Mouse (Mus musculus) kidney, embryonic 15.5 days (tissue): Measurements from ENCODE around the gene Tfap2a. TPM values are rescaled to one million over a fixed set of nuclear protein-coding genes. Genes with fewer than 3 reads are reported as not detected.

Experiments used
- ATAC-seq: fragments of 200-750 bp; cut with Nextera tagmentation; replicated peaks from 2 replicates; pipeline ENCODE4 v1.8.0; 2017; ENCODE audit warnings: moderate TSS enrichment; ENCODE audit not compliant: low FRiP score
- H3K27ac ChIP-seq: fragments of 300-500 bp; sonication (generic); 2 replicates; pipeline ENCODE4 v1.5.1; 2015; ENCODE audit warnings: mild to moderate bottlenecking, inconsistent platforms
- H3K27me3 ChIP-seq: fragments of 300-500 bp; sonication (generic); 2 replicates; pipeline ENCODE4 v1.6.1; 2015; ENCODE audit warnings: inconsistent platforms
- H3K36me3 ChIP-seq: fragments of 300-500 bp; sonication (generic); 2 replicates; pipeline ENCODE4 v1.6.1; 2015; ENCODE audit warnings: inconsistent platforms
- H3K4me1 ChIP-seq: fragments of 300-500 bp; sonication (generic); 2 replicates; pipeline ENCODE4 v1.6.1; 2015; ENCODE audit warnings: inconsistent platforms
- H3K4me2 ChIP-seq: fragments of 300-500 bp; sonication (generic); 2 replicates; pipeline ENCODE4 v1.6.1; 2015; ENCODE audit warnings: moderate library complexity, mild to moderate bottlenecking, inconsistent platforms
- H3K4me3 ChIP-seq: fragments of 300-500 bp; sonication (generic); replicated peaks from 2 replicates; pipeline ENCODE4 v1.5.1; 2015; ENCODE audit warnings: mild to moderate bottlenecking, inconsistent platforms
- H3K9ac ChIP-seq: fragments of 300-500 bp; sonication (generic); 2 replicates; pipeline ENCODE4 v1.6.1; 2015; ENCODE audit warnings: mild to moderate bottlenecking, inconsistent platforms
- H3K9me3 ChIP-seq: fragments of 300-500 bp; sonication (generic); replicated peaks from 2 replicates; pipeline ENCODE4 v1.6.1; 2016; ENCODE audit warnings: inconsistent platforms
- WGBS: fragments of 180-500 bp; shearing (Covaris S2); methylation state at CpG from one replicate; pipeline ENCODE4 v1.1.7; 2015; ENCODE audit warnings: mixed read lengths; 5-methylcytosine and 5-hydroxymethylcytosine counted together
- polyA plus RNA-seq: library from polyadenylated mRNA; unstranded; fragments of >200 nt; fragmentation: Nextera tagmentation; extraction: Ambion mirVana; gene quantifications from 2 replicates; pipeline ENCODE4 v1.2.1, GENCODE M21; 2015

The Tfap2a gene
- polyA plus RNA-seq, 1 experiment from 2014 or later: 2.8 TPM

DNA sequence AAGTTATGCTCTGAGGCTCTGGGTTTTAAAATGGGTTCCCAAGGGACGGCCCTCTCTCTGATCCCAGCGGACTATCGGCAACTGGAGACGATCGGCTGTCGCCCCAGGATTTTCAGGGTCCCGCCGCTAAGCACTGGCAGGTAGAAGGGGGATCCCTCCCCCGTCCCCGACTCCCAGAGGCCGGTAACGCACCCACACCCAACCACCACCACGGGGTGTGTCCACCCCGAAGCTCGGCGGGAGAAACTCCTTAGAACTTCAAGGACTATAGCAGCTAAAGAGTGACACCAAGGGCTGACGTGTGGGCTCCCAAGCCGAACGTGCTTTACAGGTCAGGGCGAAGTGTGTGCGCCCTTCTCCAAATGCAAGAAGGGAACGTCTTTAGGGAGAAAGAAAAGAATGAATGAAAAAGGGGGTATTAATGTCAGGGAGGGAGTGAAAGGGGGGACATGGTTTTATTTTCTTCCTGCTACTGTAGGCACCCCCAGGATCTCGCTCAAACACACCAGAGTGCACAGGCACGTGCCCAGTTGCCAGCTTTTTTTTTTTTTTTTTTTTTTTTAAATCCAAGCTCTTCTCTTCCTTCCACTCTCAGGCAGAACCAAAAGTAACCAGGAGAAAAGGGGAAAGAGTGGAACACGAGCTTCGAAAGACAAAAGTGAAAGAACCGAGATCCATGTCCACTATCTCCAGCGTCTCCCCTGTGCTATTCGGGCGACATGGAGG lies 5.2 kb downstream of the Tfap2a start:
- ATAC-seq: no peak
- no peaks in the 10 kb centered on the region for H3K9me3 ChIP-seq
- H3K4me3 ChIP-seq: peak overlapping the region; percentile 53
- peaks cover 46% of the 10 kb centered on the region for H3K4me1 ChIP-seq
- WGBS: under 1% methylated on average over 30 of the region's 30 CpGs
- H3K4me2 ChIP-seq: peak overlapping the region; percentile 74
- peak overlapping the region; percentile 38; the same call in 1 of the 2 replicates for H3K9ac ChIP-seq
- H3K27ac ChIP-seq: peak overlapping the region; percentile 71
- H3K27me3 ChIP-seq: peaks cover 97% of the 10 kb centered on the region
- no peaks in the 10 kb centered on the region for H3K36me3 ChIP-seq

DNA sequence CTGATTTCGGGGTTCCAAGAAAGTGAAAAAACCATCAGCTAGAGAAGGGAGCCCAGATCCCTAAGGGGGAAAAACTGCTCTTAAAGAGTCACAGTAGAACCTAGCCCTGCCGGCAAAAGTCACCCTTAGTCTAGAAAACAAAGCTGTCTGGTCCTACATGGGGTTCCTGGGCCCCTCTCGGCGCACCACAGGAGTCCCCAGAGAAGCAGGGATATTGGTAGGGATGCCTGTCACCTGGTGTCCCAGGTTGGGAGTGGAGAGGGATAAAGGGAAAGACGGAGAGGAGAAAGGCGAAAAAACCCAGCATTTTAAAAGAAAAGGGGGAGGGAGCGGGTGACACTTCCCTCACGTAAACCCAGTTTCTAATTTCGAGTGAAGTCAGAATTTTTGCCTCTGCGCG lies 6.1 kb downstream of the Tfap2a start:
- Histone ChIP-seq H3K27me3 (peaks cover 94% of the 10 kb centered on the region), H3K9me3 (no peaks in the 10 kb centered on the region), H3K9ac (peak overlapping the region; percentile 44), H3K4me3 (peak overlapping the region; percentile 53), H3K4me2 (peak overlapping the region; percentile 74), H3K4me1 (peaks cover 45% of the 10 kb centered on the region), H3K36me3 (no peaks in the 10 kb centered on the region), H3K27ac (peak overlapping the region; percentile 73; the same call in 1 of the 2 replicates)
- WGBS: under 1% methylated on average over 11 of the region's 11 CpGs
- no peak for ATAC-seq

DNA sequence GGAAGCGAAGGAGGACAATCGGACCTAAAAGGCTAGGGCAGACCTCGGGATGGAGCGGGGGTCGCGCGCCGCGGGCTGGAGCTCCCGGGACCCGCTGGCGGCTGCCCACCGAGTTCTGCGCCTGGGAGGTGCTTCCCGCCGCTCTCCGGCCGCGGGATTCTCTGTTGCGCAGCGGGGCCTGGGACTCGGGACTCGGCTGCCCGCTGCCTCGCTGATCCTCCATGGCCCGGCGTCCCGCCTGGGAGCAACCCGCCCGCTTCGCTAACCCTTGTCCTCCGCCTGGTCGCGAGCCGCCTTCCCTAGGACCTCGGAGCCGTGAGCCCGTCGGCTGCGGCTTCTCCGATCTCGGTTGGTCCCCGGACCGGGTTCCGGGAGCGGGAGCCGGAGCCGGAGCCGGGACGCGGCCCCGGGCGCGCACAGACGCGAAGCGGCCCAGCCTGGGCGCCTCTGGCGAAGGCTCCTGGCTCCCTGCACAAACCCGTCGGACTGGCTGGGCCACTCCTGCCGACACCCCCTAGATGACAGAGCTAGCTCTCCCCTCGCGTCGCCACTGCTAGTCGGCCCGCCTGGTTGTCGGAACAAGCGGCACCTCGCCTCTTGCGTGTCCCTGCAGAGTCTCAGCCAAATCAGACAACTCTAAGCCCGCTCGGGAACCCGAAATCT lies 6.9 kb downstream of the Tfap2a start:
- Histone ChIP-seq H3K36me3 (no peaks in the 10 kb centered on the region), H3K9me3 (no peaks in the 10 kb centered on the region), H3K27me3 (peaks cover 93% of the 10 kb centered on the region), H3K4me3 (peak overlapping the region; percentile 53), H3K4me2 (peak overlapping the region; percentile 74), H3K27ac (peak overlapping the region; percentile 73), H3K9ac (peak overlapping the region; percentile 44), H3K4me1 (peaks cover 45% of the 10 kb centered on the region)
- ATAC-seq: peak; percentile 53
- WGBS: under 1% methylated on average over 65 of the region's 74 CpGs

DNA sequence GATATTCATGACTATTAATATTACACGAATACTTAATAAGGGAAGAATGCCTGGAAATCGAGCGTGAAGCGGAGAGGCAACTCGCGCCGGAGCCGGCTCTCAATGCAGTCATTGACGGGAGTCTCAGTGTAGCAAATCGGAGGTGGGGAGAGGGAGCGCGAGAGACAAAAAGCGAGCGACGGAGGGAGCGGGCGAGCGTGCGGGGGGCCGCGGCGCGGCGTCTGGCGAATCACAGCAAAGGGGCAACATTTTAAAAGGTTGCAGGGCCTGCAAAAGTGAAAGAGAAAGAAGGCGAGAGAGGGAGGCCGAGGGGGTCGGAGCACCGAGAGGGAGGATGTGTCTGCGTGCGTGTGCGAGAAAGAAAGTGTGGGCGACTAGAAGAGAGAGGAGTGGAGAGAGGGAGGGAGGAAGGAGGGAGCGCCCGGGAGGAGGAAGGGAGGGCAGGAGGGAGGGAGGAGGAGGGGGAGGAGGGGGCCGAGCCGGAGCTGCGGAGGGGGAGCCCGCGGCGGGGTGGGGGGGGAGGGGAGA lies 7.5 kb downstream of the Tfap2a start:
- Histone ChIP-seq H3K36me3 (no peaks in the 10 kb centered on the region), H3K4me3 (peak overlapping the region; percentile 53), H3K27ac (peak overlapping the region; percentile 73), H3K9me3 (no peaks in the 10 kb centered on the region), H3K27me3 (peaks cover 91% of the 10 kb centered on the region), H3K4me2 (peak overlapping the region; percentile 74), H3K9ac (peak overlapping the region; percentile 43), H3K4me1 (peaks cover 41% of the 10 kb centered on the region)
- peak; percentile 50 for ATAC-seq
- under 1% methylated on average over 41 of the region's 41 CpGs for WGBS

DNA sequence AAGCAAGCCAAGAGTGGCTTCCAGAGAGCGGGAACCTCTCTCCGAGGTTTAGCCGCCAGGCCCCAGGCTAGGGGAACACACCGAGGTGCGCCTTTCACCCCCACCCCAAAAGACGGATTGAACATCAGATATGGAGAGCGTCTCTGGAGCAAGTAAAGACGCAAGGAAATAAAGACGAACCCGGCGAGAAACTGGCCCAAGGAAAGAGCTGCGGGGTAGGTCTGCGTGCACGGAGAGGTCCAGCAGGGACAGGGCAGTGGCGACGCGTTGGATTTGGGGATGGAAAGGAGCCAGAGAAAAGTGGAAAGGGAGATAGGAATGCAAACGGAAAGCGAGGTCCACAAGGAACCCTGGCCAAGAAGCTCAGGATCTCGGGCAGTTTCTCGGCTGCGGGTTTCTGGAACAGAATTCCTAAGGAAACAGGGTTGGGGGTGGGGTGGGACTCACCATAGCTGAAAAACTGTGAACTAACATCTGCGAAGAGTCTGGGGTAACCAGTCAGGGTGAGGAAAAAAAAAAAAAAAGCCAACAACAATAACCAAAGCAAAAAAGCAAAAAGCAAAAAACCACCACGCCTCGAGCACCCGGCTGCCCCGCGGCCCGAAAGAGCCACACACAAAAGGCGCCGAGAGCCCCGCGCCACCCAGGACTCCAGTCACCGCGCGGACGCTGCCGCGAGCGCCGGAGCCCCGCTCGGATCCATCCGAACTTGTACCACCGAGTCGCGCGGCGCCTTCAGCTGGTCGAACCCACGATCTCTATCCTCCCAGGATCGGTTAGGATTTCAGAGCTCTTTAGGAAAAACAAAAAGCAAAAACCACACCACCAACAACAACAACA lies 8.4 kb downstream of the Tfap2a start:
- H3K27me3 ChIP-seq: peaks cover 91% of the 10 kb centered on the region
- H3K4me3 ChIP-seq: peak overlapping the region; percentile 53
- 1% methylated on average over 52 of the region's 52 CpGs for WGBS
- ATAC-seq: no peak
- peak overlapping the region; percentile 74 for H3K4me2 ChIP-seq
- peak overlapping the region; percentile 73 for H3K27ac ChIP-seq
- peak overlapping the region; percentile 27 for H3K9ac ChIP-seq
- H3K4me1 ChIP-seq: peaks cover 39% of the 10 kb centered on the region
- no peaks in the 10 kb centered on the region for H3K9me3 ChIP-seq
- H3K36me3 ChIP-seq: no peaks in the 10 kb centered on the region

DNA sequence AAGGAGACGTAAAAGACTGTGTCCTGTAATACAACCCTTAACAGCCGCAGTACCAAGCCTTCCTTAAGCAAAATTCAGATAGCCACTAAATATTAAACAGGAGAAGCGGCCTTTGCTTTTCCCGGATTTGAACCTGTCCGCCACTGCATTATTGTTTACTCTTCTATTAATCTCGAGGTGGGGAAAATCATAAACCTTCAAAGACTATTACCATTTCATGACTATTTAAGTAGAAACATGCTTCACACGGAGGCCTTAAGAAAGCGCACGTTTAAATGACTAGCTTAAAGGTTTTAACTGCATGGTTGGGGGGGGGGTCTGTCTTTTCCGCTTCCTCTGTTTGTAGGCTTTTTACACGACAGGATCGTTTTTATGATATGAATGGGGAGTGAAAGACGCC lies 9.1 kb downstream of the Tfap2a start:
- Histone ChIP-seq H3K27me3 (peaks cover 91% of the 10 kb centered on the region), H3K9me3 (no peaks in the 10 kb centered on the region), H3K9ac (0 out of 2 replicates have a peak overlapping the region, but pooled peaks have one; percentile 27), H3K4me2 (peak overlapping the region; percentile 74; the same call in 1 of the 2 replicates), H3K27ac (peak overlapping the region; percentile 11; the same call in 1 of the 2 replicates), H3K4me3 (peak overlapping the region; percentile 53), H3K4me1 (peaks cover 32% of the 10 kb centered on the region), H3K36me3 (no peaks in the 10 kb centered on the region)
- ATAC-seq: no peak
- 2% methylated on average over 13 of the region's 13 CpGs for WGBS

DNA sequence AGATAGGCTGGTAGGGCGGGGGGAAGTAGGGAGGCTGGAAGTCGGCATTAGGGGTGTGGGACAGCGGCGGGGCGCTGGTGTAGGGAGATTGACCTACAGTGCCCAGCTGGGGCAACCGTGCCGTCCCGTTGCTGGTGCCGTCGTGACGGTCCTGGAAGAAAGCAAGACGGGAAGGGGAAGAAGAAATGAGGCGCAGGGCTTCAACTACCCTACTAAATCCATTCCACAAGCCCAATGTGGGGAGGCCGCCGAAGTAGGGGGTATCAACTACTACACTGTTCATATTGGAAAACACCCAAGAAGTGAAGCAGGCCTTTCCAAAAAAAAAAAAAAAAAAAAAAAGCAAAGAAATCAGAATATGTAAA lies 9.6 kb downstream of the Tfap2a start:
- peak overlapping the region; percentile 74 for H3K4me2 ChIP-seq
- ATAC-seq: no peak
- WGBS: under 1% methylated on average over 15 of the region's 15 CpGs
- no peaks in the 10 kb centered on the region for H3K9me3 ChIP-seq
- no peaks in the 10 kb centered on the region for H3K36me3 ChIP-seq
- peak overlapping the region; percentile 16 for H3K9ac ChIP-seq
- peak overlapping the region; percentile 53 for H3K4me3 ChIP-seq
- H3K4me1 ChIP-seq: peaks cover 27% of the 10 kb centered on the region
- peaks cover 91% of the 10 kb centered on the region for H3K27me3 ChIP-seq
- 0 out of 2 replicates have a peak overlapping the region, but pooled peaks have one; percentile 23 for H3K27ac ChIP-seq

DNA sequence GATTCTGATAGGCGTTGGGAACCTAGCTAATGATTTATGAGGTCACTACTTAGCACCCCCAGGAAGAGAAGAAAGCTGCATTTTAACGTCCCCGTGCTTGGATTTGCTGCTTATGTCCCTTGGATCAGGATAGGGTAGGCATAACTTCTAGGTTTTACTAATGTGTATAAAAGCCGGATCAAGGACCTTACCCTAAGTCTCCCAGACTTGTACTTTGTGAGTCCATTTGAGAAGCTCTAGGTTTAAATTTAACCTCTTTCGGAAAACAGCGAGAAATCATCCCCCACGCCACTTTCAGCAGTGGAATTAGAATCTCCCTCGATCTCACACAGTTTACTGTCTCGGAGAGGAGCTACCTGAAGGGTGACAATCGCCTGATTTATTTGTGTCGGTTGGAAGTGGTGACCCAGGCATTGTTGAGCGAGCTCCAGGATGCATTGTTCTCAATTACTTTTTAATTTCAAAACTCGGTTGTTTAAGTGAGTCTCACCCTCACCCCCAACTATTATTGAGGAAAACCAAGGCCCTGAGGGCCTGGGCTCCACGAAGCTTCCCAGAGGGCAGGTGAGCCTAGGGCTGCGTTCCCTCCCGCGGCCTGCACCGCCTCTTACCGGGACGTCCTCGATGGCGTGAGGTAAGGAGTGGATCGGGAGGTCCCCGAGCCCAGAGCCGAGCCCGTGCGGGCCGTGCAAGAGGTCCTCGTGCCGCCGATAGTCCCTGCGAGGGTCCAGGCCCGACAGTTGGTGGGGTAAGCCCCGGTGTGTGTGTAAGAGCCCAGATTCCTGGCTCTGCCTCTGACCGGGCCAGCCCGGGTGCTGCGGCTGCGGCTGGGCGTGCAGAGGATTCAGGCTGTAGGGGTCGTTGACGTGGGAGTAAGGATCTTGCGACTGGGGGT lies 10.2 kb downstream of the Tfap2a start:
- Histone ChIP-seq H3K36me3 (no peaks in the 10 kb centered on the region), H3K9me3 (no peaks in the 10 kb centered on the region), H3K4me1 (peaks cover 26% of the 10 kb centered on the region), H3K27me3 (peaks cover 91% of the 10 kb centered on the region), H3K27ac (0 out of 2 replicates have a peak overlapping the region, but pooled peaks have one; percentile 23), H3K9ac (peak overlapping the region; percentile 16), H3K4me2 (peak overlapping the region; percentile 74), H3K4me3 (peak overlapping the region; percentile 53)
- WGBS: 1% methylated on average over 42 of the region's 42 CpGs
- ATAC-seq: no peak

DNA sequence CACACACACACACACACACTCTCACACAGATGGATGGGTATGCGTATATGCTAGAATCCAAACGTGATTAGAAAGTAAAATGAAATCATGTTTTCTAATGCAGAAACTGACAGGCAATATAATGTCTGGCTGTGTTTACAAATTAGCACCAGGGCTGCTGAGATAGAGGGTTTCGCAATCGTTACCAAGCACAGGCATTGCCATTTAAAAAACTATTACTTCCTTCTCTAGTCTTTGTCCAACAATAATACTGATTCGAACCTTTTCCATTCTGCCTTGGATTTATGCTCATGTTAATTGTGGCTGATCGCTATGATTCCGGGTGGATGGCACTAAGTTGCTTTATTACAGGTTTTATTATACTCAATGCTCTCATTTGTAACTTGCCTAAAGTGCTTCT lies 12.3 kb downstream of the Tfap2a start:
- H3K27ac ChIP-seq: no peak overlapping the region
- peaks cover 84% of the 10 kb centered on the region for H3K27me3 ChIP-seq
- H3K9ac ChIP-seq: no peak overlapping the region
- no peaks in the 10 kb centered on the region for H3K9me3 ChIP-seq
- H3K4me2 ChIP-seq: peak overlapping the region; percentile 21; the same call in 1 of the 2 replicates
- H3K4me3 ChIP-seq: no peak overlapping the region; the same call in 1 of the 2 replicates
- no peak for ATAC-seq
- no peaks in the 10 kb centered on the region for H3K36me3 ChIP-seq
- 3% methylated on average over 7 of the region's 7 CpGs for WGBS
- H3K4me1 ChIP-seq: peaks cover 18% of the 10 kb centered on the region

DNA sequence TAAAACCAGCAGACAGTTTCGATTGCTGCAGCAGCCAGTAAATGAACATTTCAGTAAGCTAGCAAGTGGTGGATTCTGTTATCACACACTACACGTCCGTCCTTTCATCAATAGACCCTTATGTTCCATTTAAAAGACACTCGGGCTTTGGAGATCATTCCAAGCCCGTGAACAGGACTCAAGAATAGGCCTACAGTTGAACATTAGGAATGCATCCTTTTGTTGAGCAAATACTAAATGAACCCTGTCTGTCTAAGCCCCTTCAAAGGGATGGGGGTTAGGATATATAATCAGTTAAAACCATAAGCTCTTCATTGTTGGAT lies 14.6 kb downstream of the Tfap2a start:
- H3K4me1 ChIP-seq: peaks cover 20% of the 10 kb centered on the region; the same call in 1 of the 2 replicates
- no peaks in the 10 kb centered on the region for H3K9me3 ChIP-seq
- no peaks in the 10 kb centered on the region for H3K36me3 ChIP-seq
- WGBS: 9% methylated on average over 5 of the region's 5 CpGs
- H3K4me3 ChIP-seq: peak overlapping the region; percentile 56
- no peak overlapping the region for H3K9ac ChIP-seq
- H3K27me3 ChIP-seq: peaks cover 87% of the 10 kb centered on the region
- peak overlapping the region; percentile 83 for H3K4me2 ChIP-seq
- 0 out of 2 replicates have a peak overlapping the region, but pooled peaks have one; percentile 76 for H3K27ac ChIP-seq
- no peak for ATAC-seq
